Mouse (Mus musculus) embryonic facial prominence, embryonic 12.5 days (tissue): ENCODE data around the gene A630010A05Rik. TPM values are rescaled to one million over a fixed set of nuclear protein-coding genes. Genes with fewer than 3 reads are reported as not detected.
"Not testable (repeated sequence)": the region's sequence is repeated elsewhere in the genome, so short reads cannot be mapped to it uniquely, and the experiment has no call there.

ENCODE experiments used
- ATAC-seq: fragments of 200-750 bp; cut with Nextera tagmentation; 2 replicates; pipeline ENCODE4 v1.8.0; 2017; ENCODE audit not compliant: insufficient number of reproducible peaks, insufficient read depth, low FRiP score, low TSS enrichment
- H3K27ac ChIP-seq: fragments of 300-500 bp; sonication (generic); 2 replicates; pipeline ENCODE4 v1.5.1; 2016; ENCODE audit warnings: mild to moderate bottlenecking
- H3K27me3 ChIP-seq: fragments of 300-500 bp; sonication (generic); 2 replicates; pipeline ENCODE4 v1.6.1; 2016; ENCODE audit warnings: mild to moderate bottlenecking, moderate library complexity
- H3K36me3 ChIP-seq: fragments of 300-500 bp; sonication (generic); 2 replicates; pipeline ENCODE4 v1.6.1; 2016; ENCODE audit warnings: mild to moderate bottlenecking
- H3K4me1 ChIP-seq: fragments of 300-500 bp; sonication (generic); 2 replicates; pipeline ENCODE4 v1.6.1; 2016
- H3K4me2 ChIP-seq: fragments of 300-500 bp; sonication (generic); replicated peaks from 2 replicates; pipeline ENCODE4 v1.6.1; 2016; ENCODE audit warnings: mild to moderate bottlenecking, moderate library complexity
- H3K4me3 ChIP-seq: fragments of 300-500 bp; sonication (generic); 2 replicates; pipeline ENCODE4 v1.5.1; 2016; ENCODE audit warnings: mild to moderate bottlenecking
- H3K9ac ChIP-seq: fragments of 300-500 bp; sonication (generic); 2 replicates; pipeline ENCODE4 v1.6.1; 2016; ENCODE audit warnings: mild to moderate bottlenecking, moderate library complexity
- H3K9me3 ChIP-seq: fragments of 300-500 bp; sonication (generic); 2 replicates; pipeline ENCODE4 v1.6.1; 2016; ENCODE audit warnings: mild to moderate bottlenecking, moderate library complexity
- WGBS: fragments of 180-500 bp; shearing (Covaris S2); methylation state at CpG from one replicate; pipeline ENCODE4 v1.1.7; 2016; 5-methylcytosine and 5-hydroxymethylcytosine counted together
- polyA plus RNA-seq: library from polyadenylated mRNA; unstranded; fragments of >200 nt; fragmentation: Nextera tagmentation; extraction: Ambion mirVana; gene quantifications from 2 replicates; pipeline ENCODE4 v1.2.1, GENCODE M21; 2016

Gene A630010A05Rik
- not detected in 2 replicates for polyA plus RNA-seq

- H3K36me3 ChIP-seq: no peaks in the 10 kb centered on the region
- no peak for ATAC-seq
- H3K27me3 ChIP-seq: no peaks in the 10 kb centered on the region
These were observed at the start of gene A630010A05Rik for GRCm38 (mm10) chr16:14562017-14562416. Gene A630010A05Rik, plus strand, starts transcription at chr16:14562317.

GRCm38 (mm10) chr16:14535766-14536165, 26.4 kb upstream of the A630010A05Rik start:
- Histone ChIP-seq H3K9ac (no peak overlapping the region), H3K27ac (no peak overlapping the region), H3K4me2 (no peak overlapping the region), H3K4me1 (no peaks in the 10 kb centered on the region), H3K9me3 (no peaks in the 10 kb centered on the region), H3K36me3 (no peaks in the 10 kb centered on the region), H3K4me3 (no peak overlapping the region), H3K27me3 (no peaks in the 10 kb centered on the region)
- no peak for ATAC-seq

More at GRCm38 (mm10) chr16:14562017-14562416, at the start of gene A630010A05Rik:
- H3K9me3 ChIP-seq: no peaks in the 10 kb centered on the region
- no peaks in the 10 kb centered on the region for H3K4me1 ChIP-seq
- no peak within 1 kb of the TSS for H3K4me3 ChIP-seq
- no peak within 1 kb of the TSS for H3K27ac ChIP-seq
- WGBS: 95% methylated on average over 1 of the region's 1 CpGs
- no peak within 1 kb of the TSS for H3K4me2 ChIP-seq
- no peak within 1 kb of the TSS for H3K9ac ChIP-seq

GRCm38 (mm10) chr16:14557191-14557590, 4.9 kb upstream of the A630010A05Rik start:
- H3K4me3 ChIP-seq, ATAC-seq, H3K27me3 ChIP-seq, H3K9me3 ChIP-seq, H3K9ac ChIP-seq, H3K4me1 ChIP-seq, H3K36me3 ChIP-seq, H3K27ac ChIP-seq, H3K4me2 ChIP-seq: not testable (repeated sequence)
- 60% methylated on average over 1 of the region's 1 CpGs for WGBS

Other genes with a start within 250 kb of the A630010A05Rik start
- 176 and 179 TPM in 2 replicates for gene Fopnl, start 244.9 kb upstream of the A630010A05Rik start, polyA plus RNA-seq
- gene Abcc1, start 200.8 kb upstream of the A630010A05Rik start, polyA plus RNA-seq: 9.9 and 10.2 TPM in 2 replicates